Mouse (Mus musculus) kidney, adult 2 months (tissue): ENCODE data around the gene Fyb.

Experiments
- CTCF ChIP-seq: fragments of 200-500 bp; conservative IDR thresholded peaks from 2 replicates; pipeline ENCODE4 v1.5.1; 2011; ENCODE audit warnings: low read depth, mild to moderate bottlenecking, control low read depth, low read length, moderate library complexity, mixed read lengths; ENCODE audit not compliant: insufficient read depth, insufficient read length
- POLR2A ChIP-seq: fragments of 200-500 bp; IDR thresholded peaks from one replicate; pipeline ENCODE4 v1.6.1; 2011; ENCODE audit warnings: low read depth, low read length, control low read depth

DNA sequence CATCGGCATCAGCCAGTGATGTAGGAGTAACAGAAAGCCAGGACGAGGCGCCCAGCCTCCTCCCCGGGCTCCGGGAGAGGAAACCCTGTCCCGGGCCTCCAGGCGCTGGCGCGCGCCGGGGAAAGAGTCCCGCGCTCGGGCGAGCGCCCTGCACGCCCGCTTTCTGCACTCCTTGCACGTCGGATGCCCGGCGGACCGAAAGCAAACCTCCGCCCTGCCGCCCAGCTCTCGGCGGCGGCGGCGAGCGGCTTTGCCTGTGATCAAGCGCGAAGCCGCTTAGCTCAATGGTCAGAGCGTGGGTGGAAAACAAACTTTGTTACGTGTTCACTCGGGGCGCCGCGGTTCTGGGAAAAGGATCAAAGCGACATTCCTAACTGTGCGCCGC, 184.9 kb downstream of the Fyb start:
- TF ChIP-seq POLR2A (no peak), CTCF (no peak)
